Mouse (Mus musculus) cerebellum, adult 2 months (tissue): ENCODE data around the gene Heyl. TPM values are rescaled to one million over a fixed set of nuclear protein-coding genes. Genes with fewer than 3 reads are reported as not detected.

ENCODE experiments used
- DNase-seq, 2 experiments: peaks; one replicate each; pipeline ENCODE4 v3.0.0; 2021
- H3K27ac ChIP-seq: fragments of 200-500 bp; 2 replicates; pipeline ENCODE4 v1.5.1; 2012; ENCODE audit warnings: low read length, control low read depth, inconsistent platforms; ENCODE audit not compliant: insufficient read depth
- H3K27me3 ChIP-seq: fragments of 200-500 bp; 2 replicates; pipeline ENCODE4 v1.6.1; 2012; ENCODE audit warnings: inconsistent platforms, mild to moderate bottlenecking, low read length, moderate library complexity; ENCODE audit not compliant: control insufficient read depth, insufficient read depth
- H3K4me1 ChIP-seq: fragments of 200-500 bp; 2 replicates; pipeline ENCODE4 v1.6.1; 2011; ENCODE audit warnings: low read length; ENCODE audit not compliant: control insufficient read depth, insufficient read depth
- H3K4me3 ChIP-seq: fragments of 200-500 bp; replicated peaks from 2 replicates; pipeline ENCODE3; 2011; ENCODE audit warnings: mild to moderate bottlenecking, low read depth, low read length, control low read depth; ENCODE audit not compliant: insufficient read depth
- CTCF ChIP-seq: fragments of 200-500 bp; IDR thresholded peaks from 2 replicates; pipeline ENCODE4 v1.5.1; 2011; ENCODE audit warnings: low read depth, mild to moderate bottlenecking, control low read depth, low read length, moderate library complexity, borderline replicate concordance; ENCODE audit not compliant: insufficient read depth
- POLR2A ChIP-seq: fragments of 200-500 bp; IDR thresholded peaks from 2 replicates; pipeline ENCODE4 v1.6.1; 2011; ENCODE audit warnings: low read length, control low read depth, borderline replicate concordance; ENCODE audit not compliant: insufficient read depth
- WGBS: fragments of 180-500 bp; shearing (Covaris S2); methylation state at CpG from one replicate; pipeline ENCODE4 v1.1.7; 2018; 5-methylcytosine and 5-hydroxymethylcytosine counted together
- polyA plus RNA-seq: library from polyadenylated mRNA; depleted of rRNA; stranded (reverse); fragments of >200 nt; gene quantifications from 2 replicates; pipeline ENCODE4 v1.2.3, GENCODE M21; 2012; rRNA removed

Gene Heyl
- polyA plus RNA-seq, 1 experiment: 3.5 TPM

GRCm38 (mm10) chr4:123295516-123296147 is 62.3 kb downstream of the Heyl start:
- WGBS: 81% methylated on average over 21 of the region's 21 CpGs
- TF ChIP-seq POLR2A: no peak
- TF ChIP-seq CTCF: no peak
- H3K27me3 ChIP-seq: no peaks in the 10 kb centered on the region
- H3K4me3 ChIP-seq: no peak overlapping the region
- H3K27ac ChIP-seq: no peak overlapping the region
- H3K4me1 ChIP-seq: no peaks in the 10 kb centered on the region
- DNase-seq: no peak

- TF ChIP-seq POLR2A (no peak), CTCF (no peak)
- no peaks in the 10 kb centered on the region for H3K27me3 ChIP-seq
- no peaks in the 10 kb centered on the region for H3K4me1 ChIP-seq
- H3K27ac ChIP-seq: no peak overlapping the region
- H3K4me3 ChIP-seq: no peak overlapping the region
- no peak for DNase-seq
- WGBS: 88% methylated on average over 5 of the region's 5 CpGs
Observed at GRCm38 (mm10) chr4:123296148-123296534, 62.8 kb downstream of the Heyl start.

- Histone ChIP-seq H3K27ac (no peak overlapping the region), H3K27me3 (no peaks in the 10 kb centered on the region), H3K4me3 (no peak overlapping the region), H3K4me1 (no peaks in the 10 kb centered on the region)
- no peak for TF ChIP-seq POLR2A
- TF ChIP-seq CTCF: no peak
- WGBS: 78% methylated on average over 22 of the region's 22 CpGs
- DNase-seq: no peak
Observed at GRCm38 (mm10) chr4:123297195-123297960, 64.0 kb downstream of the Heyl start.

GRCm38 (mm10) chr4:123298226-123298625 is 64.9 kb downstream of the Heyl start:
- DNase-seq: no peak
- Histone ChIP-seq H3K27ac (no peak overlapping the region), H3K4me1 (no peaks in the 10 kb centered on the region), H3K4me3 (no peak overlapping the region), H3K27me3 (no peaks in the 10 kb centered on the region)
- TF ChIP-seq CTCF: no peak
- no peak for TF ChIP-seq POLR2A
- WGBS: 65% methylated on average over 4 of the region's 4 CpGs

GRCm38 (mm10) chr4:123298980-123299670 is 65.8 kb downstream of the Heyl start:
- WGBS: 37% methylated on average over 11 of the region's 11 CpGs
- TF ChIP-seq POLR2A (no peak), CTCF (no peak)
- H3K4me3 ChIP-seq: no peak overlapping the region
- H3K4me1 ChIP-seq: no peaks in the 10 kb centered on the region
- no peak overlapping the region for H3K27ac ChIP-seq
- peak; percentile 54 to 71 for DNase-seq
- no peaks in the 10 kb centered on the region for H3K27me3 ChIP-seq

Other genes starting within 250 kb of the Heyl start
- gene Mycl, start 237.9 kb upstream of the Heyl start, polyA plus RNA-seq: 5.3 and 5.8 TPM in 2 replicates
- 10.9 and 11.0 TPM in 2 replicates for gene Trit1, start 217.0 kb upstream of the Heyl start, polyA plus RNA-seq
- gene Bmp8b, start 128.4 kb upstream of the Heyl start, polyA plus RNA-seq: 0.10 and 0.24 TPM in 2 replicates
- 0.11 TPM in 2 replicates for gene Oxct2b, start 117.3 kb upstream of the Heyl start, polyA plus RNA-seq
- 24.6 and 25.3 TPM in 2 replicates for gene Ppie, start 93.6 kb upstream of the Heyl start, polyA plus RNA-seq
- gene Hpcal4, start 50.3 kb upstream of the Heyl start, polyA plus RNA-seq: 23.9 and 25.7 TPM in 2 replicates
- gene Nt5c1a, start 32.1 kb upstream of the Heyl start, polyA plus RNA-seq: 9.8 and 12.8 TPM in 2 replicates
- 30.8 and 32.3 TPM in 2 replicates for gene Pabpc4, start 28.8 kb downstream of the Heyl start, polyA plus RNA-seq
- gene Oxct2a, start 90.1 kb downstream of the Heyl start, polyA plus RNA-seq: not detected in 2 replicates
- 0.21 and 0.41 TPM in 2 replicates for gene Bmp8a, start 109.7 kb downstream of the Heyl start, polyA plus RNA-seq